Mouse (Mus musculus) adrenal gland, adult 18-20 months (tissue): ENCODE results near the gene Gm7145. TPM values are rescaled to one million over a fixed set of nuclear protein-coding genes. Genes with fewer than 3 reads are reported as not detected.
"Not testable (repeated sequence)": the region's sequence is repeated elsewhere in the genome, so short reads cannot be mapped to it uniquely, and the experiment has no call there.

Source experiments
- DNase-seq, 2 experiments: peaks; one replicate each; pipeline ENCODE4 v3.0.0; 2021 to 2022; ENCODE audit warnings: low spot score in 2 of 2
- long read RNA-seq, 2 experiments: library from polyadenylated mRNA; stranded (forward); transcript quantifications; one replicate each; pipeline ENCODE4 v2.0.0; 2021
- total RNA-seq, 2 experiments: library from RNA; stranded (reverse); gene quantifications; 1 replicate in 1 of 2; 2 replicates in 1 of 2; pipeline ENCODE4 v1.2.3; 2021

The Gm7145 gene
- total RNA-seq: not detected
- long read RNA-seq, experiment 1: 0 reads
- long read RNA-seq, experiment 2: 0 reads

- DNase-seq: no peak
These were observed at the start of gene Gm7145 for GRCm38 (mm10) chr1:117965639-117966038. TSS of gene Gm7145 (plus strand) at chr1:117965939.

- DNase-seq: not testable (repeated sequence)
These were observed 38.0 kb upstream of the Gm7145 start, which contains the start of gene Gm28168 for GRCm38 (mm10) chr1:117927715-117928114. TSS of gene Gm28168 (plus strand) at chr1:117928015.

- not testable (repeated sequence) for DNase-seq
These were observed 38.1 kb downstream of the Gm7145 start for GRCm38 (mm10) chr1:118003876-118004275.

GRCm38 (mm10) chr1:118012736-118013135 is 47.0 kb downstream of the Gm7145 start:
- not testable (repeated sequence) for DNase-seq

Other genes with a start within 250 kb of the Gm7145 start
- not detected for gene B020011L13Rik, start 184.8 kb upstream of the Gm7145 start, total RNA-seq
- not detected for gene Gm28360, start 135.9 kb upstream of the Gm7145 start, total RNA-seq
- not detected for gene Gm28168, start 37.9 kb upstream of the Gm7145 start, total RNA-seq
- not detected for gene Gm29106, start 210.6 kb downstream of the Gm7145 start, total RNA-seq